ENCODE assay signal across 9 mouse cellular contexts in genomic region chr7:84018291-84019266, GRCm38 (mm10).
DNase-seq lines count a peak whose midpoint lies in the region; ATAC-seq and TF ChIP-seq lines count a peak whose summit lies in the region.
"Had no signal": no experiment of that assay in that cellular context is flagged by ENCODE, and none has a peak within 500 bp of the region (broad histone marks: within the 10 kb centered on the region; RNA-seq: fewer than 3 reads in every experiment).

No protein-coding gene starts in this region.

- H3K4me2 ChIP-seq in midbrain, postnatal 0 days (ENCODE audit: low read depth, low read length, poor library complexity, severe bottlenecking): no peak overlapping the region
- H3K4me2 ChIP-seq in midbrain, embryonic 11.5 days: no peak overlapping the region
- no peak overlapping the region for H3K4me2 ChIP-seq in heart, embryonic 14.5 days (ENCODE audit: low read length)
- H3K4me2 ChIP-seq in liver, postnatal 0 days (ENCODE audit: low read depth, low read length): no peak overlapping the region
- H3K4me2 ChIP-seq: limb, embryonic 13.5 days had no signal

- ATAC-seq in midbrain, postnatal 0 days (ENCODE audit: low FRiP score): no peak
- no peak for ATAC-seq in midbrain, embryonic 11.5 days (ENCODE audit: low FRiP score)
- ATAC-seq in heart, embryonic 14.5 days (ENCODE audit: insufficient number of reproducible peaks, insufficient read depth, low FRiP score, low read depth): peak; percentile 48; the same call in 1 of the 2 replicates
- no peak for ATAC-seq in liver, postnatal 0 days

- 0 out of 2 replicates have a peak, but pooled peaks cover 8% of the 10 kb centered on the region for H3K4me1 ChIP-seq in midbrain, postnatal 0 days (ENCODE audit: insufficient read depth, low read length)
- no peaks in the 10 kb centered on the region for H3K4me1 ChIP-seq in midbrain, embryonic 11.5 days (ENCODE audit: control insufficient read depth, insufficient read depth, low read length)
- H3K4me1 ChIP-seq in heart, embryonic 14.5 days (ENCODE audit: control insufficient read depth in 2 of 2, insufficient read depth in 2 of 2, low read length in 2 of 2): peaks cover 10 to 12% of the 10 kb centered on the region in 2 experiments
- H3K4me1 ChIP-seq in liver, postnatal 0 days (ENCODE audit: insufficient read depth): no peaks in the 10 kb centered on the region

- no peak overlapping the region for H3K9ac ChIP-seq in midbrain, postnatal 0 days (replicated peaks; ENCODE audit: low read length, poor library complexity, severe bottlenecking)
- no peak overlapping the region for H3K9ac ChIP-seq in midbrain, embryonic 11.5 days (ENCODE audit: low read length)
- no peak overlapping the region for H3K9ac ChIP-seq in heart, embryonic 14.5 days (ENCODE audit: low read length)
- H3K9ac ChIP-seq in liver, postnatal 0 days (replicated peaks): no peak overlapping the region
- H3K9ac ChIP-seq: limb, embryonic 13.5 days had no signal

- no peaks in the 10 kb centered on the region for H3K9me3 ChIP-seq in midbrain, postnatal 0 days (ENCODE audit: low read length)
- H3K9me3 ChIP-seq in midbrain, embryonic 11.5 days (ENCODE audit: control insufficient read depth, low read length): no peaks in the 10 kb centered on the region
- no peaks in the 10 kb centered on the region for H3K9me3 ChIP-seq in heart, embryonic 14.5 days (ENCODE audit: control insufficient read depth, low read length)
- H3K9me3 ChIP-seq in liver, postnatal 0 days (ENCODE audit: low read length): no peaks in the 10 kb centered on the region
- H3K9me3 ChIP-seq: limb, embryonic 13.5 days had no signal

- no peak overlapping the region for H3K4me3 ChIP-seq in midbrain, postnatal 0 days (ENCODE audit: low read depth, low read length)
- H3K4me3 ChIP-seq in midbrain, embryonic 11.5 days (ENCODE audit: low read depth, low read length): no peak overlapping the region
- no peak overlapping the region for H3K4me3 ChIP-seq in heart, embryonic 14.5 days (ENCODE audit: control insufficient read depth in 1 of 2, insufficient read depth in 1 of 2, low read depth in 1 of 2, low read length in 2 of 2)
- H3K4me3 ChIP-seq in liver, postnatal 0 days (ENCODE audit: low read depth, low read length): no peak overlapping the region
- H3K4me3 ChIP-seq: limb, embryonic 13.5 days had no signal

- TF ChIP-seq EP300 in liver, postnatal 0 days (IDR thresholded peaks at IDR 0.05; ENCODE audit: low read depth): no peak

- peak; percentile 24 for DNase-seq in midbrain, postnatal 0 days (ENCODE audit: low spot score)
- no peak for DNase-seq in midbrain, embryonic 11.5 days (ENCODE audit: low spot score, missing footprints)
- DNase-seq in kidney, postnatal 36 days: peak; percentile 38 to 61
- peak; percentile 46 for DNase-seq in testis, postnatal 14 days (ENCODE audit: low spot score)
- no peak for DNase-seq in Muller cell, postnatal 12 days (ENCODE audit: inconsistent ontology term)
- DNase-seq in frontal cortex, postnatal 36 days (ENCODE audit: low spot score in 2 of 2): no peak
- no peak for DNase-seq in liver, postnatal 0 days

- no peak; the same call in 1 of the 2 replicates for TF ChIP-seq CTCF in midbrain, postnatal 0 days (IDR thresholded peaks at IDR 0.05)
- TF ChIP-seq CTCF in liver, postnatal 0 days (IDR thresholded peaks at IDR 0.05; ENCODE audit: low read depth): no peak

- no peaks in the 10 kb centered on the region for H3K27me3 ChIP-seq in midbrain, postnatal 0 days (ENCODE audit: insufficient read depth, low read length)
- no peaks in the 10 kb centered on the region for H3K27me3 ChIP-seq in midbrain, embryonic 11.5 days (ENCODE audit: control insufficient read depth, insufficient read depth, low read length)
- no peaks in the 10 kb centered on the region for H3K27me3 ChIP-seq in heart, embryonic 14.5 days (ENCODE audit: control insufficient read depth, insufficient read depth, low read length)
- H3K27me3 ChIP-seq in liver, postnatal 0 days (ENCODE audit: insufficient read depth, low read length): no peaks in the 10 kb centered on the region

- no peak overlapping the region for H3K27ac ChIP-seq in midbrain, postnatal 0 days (ENCODE audit: low read depth, low read length)
- no peak overlapping the region for H3K27ac ChIP-seq in midbrain, embryonic 11.5 days (ENCODE audit: low read depth, low read length)
- H3K27ac ChIP-seq in heart, embryonic 14.5 days (replicated peaks in 1 of 2; ENCODE audit: control insufficient read depth in 1 of 2, insufficient read depth in 1 of 2, low read depth in 2 of 2, low read length in 2 of 2): peak overlapping the region in 1 of 2 experiments; percentile 53; a peak in 2 of 4 replicates
- no peak overlapping the region for H3K27ac ChIP-seq in liver, postnatal 0 days (ENCODE audit: low read depth)
- H3K27ac ChIP-seq: limb, embryonic 13.5 days had no signal

- H3K36me3 ChIP-seq in midbrain, postnatal 0 days (ENCODE audit: insufficient read depth, low read length): no peaks in the 10 kb centered on the region
- no peaks in the 10 kb centered on the region for H3K36me3 ChIP-seq in midbrain, embryonic 11.5 days (ENCODE audit: control insufficient read depth, insufficient read depth, low read length)
- no peaks in the 10 kb centered on the region for H3K36me3 ChIP-seq in heart, embryonic 14.5 days (ENCODE audit: control insufficient read depth, insufficient read depth, low read length)
- H3K36me3 ChIP-seq in liver, postnatal 0 days (replicated peaks; ENCODE audit: insufficient read depth, low read length): no peaks in the 10 kb centered on the region
- H3K36me3 ChIP-seq: limb, embryonic 13.5 days had no signal

- 68% methylated on average over 5 of the region's 5 CpGs for WGBS in midbrain, postnatal 0 days
- WGBS in midbrain, embryonic 11.5 days: 83% methylated on average over 5 of the region's 5 CpGs
- WGBS in heart, embryonic 14.5 days: 52% methylated on average over 5 of the region's 5 CpGs
- 49% methylated on average over 5 of the region's 5 CpGs for WGBS in liver, postnatal 0 days (ENCODE audit: insufficient replicate concordance)

Comparison
In these comparisons a context has a peak if more than half of its experiments do, and no peak if none do; other contexts are left out.
1. DNase-seq: peak in midbrain, postnatal 0 days (single experiment), kidney, postnatal 36 days (2 of 2) and testis, postnatal 14 days (single experiment); none in midbrain, embryonic 11.5 days (single experiment), Muller cell, postnatal 12 days (single experiment), frontal cortex, postnatal 36 days (0 of 2) and liver, postnatal 0 days (single experiment).